Mouse (Mus musculus) large intestine, adult 2 months (tissue): Measurements from ENCODE around the gene Stk36. TPM values are rescaled to one million over a fixed set of nuclear protein-coding genes. Genes with fewer than 3 reads are reported as not detected.

Experiments used
- DNase-seq: peaks from one replicate; pipeline ENCODE4 v3.0.0-alpha.2; 2012; ENCODE audit warnings: low read depth, low spot score
- WGBS: fragments of 180-500 bp; shearing (Covaris S2); methylation state at CpG from one replicate; pipeline ENCODE4 v1.1.7; 2018; 5-methylcytosine and 5-hydroxymethylcytosine counted together
- polyA plus RNA-seq: library from polyadenylated mRNA; depleted of rRNA; stranded (reverse); fragments of >200 nt; gene quantifications from 2 replicates; pipeline ENCODE4 v1.2.3, GENCODE M21; 2012; rRNA removed

The Stk36 gene
- 0.61 and 0.63 TPM in 2 replicates for polyA plus RNA-seq

GRCm38 (mm10) chr1:74601267-74601962 is at the start of gene Stk36, which contains the start of gene Rnf25:
Gene Stk36, plus strand, starts transcription at chr1:74601445.
Gene Rnf25, minus strand, starts transcription at chr1:74601397.
- DNase-seq = peak; percentile 83
- WGBS = 11% methylated on average over 25 of the region's 25 CpGs

GRCm38 (mm10) chr1:74559061-74559460 is 42.2 kb upstream of the Stk36 start:
- WGBS = 79% methylated on average over 5 of the region's 5 CpGs

GRCm38 (mm10) chr1:74565834-74566233 is 35.4 kb upstream of the Stk36 start:
- DNase-seq = no peak
- 87% methylated on average over 6 of the region's 6 CpGs for WGBS

More at GRCm38 (mm10) chr1:74559061-74559460, 42.2 kb upstream of the Stk36 start:
- DNase-seq = no peak

GRCm38 (mm10) chr1:74569739-74570719 is 31.2 kb upstream of the Stk36 start:
- DNase-seq = no peak
- WGBS = 91% methylated on average over 29 of the region's 29 CpGs

GRCm38 (mm10) chr1:74582621-74583020 is 18.6 kb upstream of the Stk36 start:
- no peak for DNase-seq
- 90% methylated on average over 3 of the region's 3 CpGs for WGBS

- no peak for DNase-seq
- 92% methylated on average over 3 of the region's 3 CpGs for WGBS
These were observed 16.4 kb upstream of the Stk36 start for GRCm38 (mm10) chr1:74584616-74585398.

GRCm38 (mm10) chr1:74587233-74587772 is 13.9 kb upstream of the Stk36 start:
- no peak for DNase-seq
- WGBS = 1% methylated on average over 24 of the region's 24 CpGs

- peak; percentile 90 for DNase-seq
These were observed 13.3 kb upstream of the Stk36 start, which contains the start of the genes Zfp142 and Bcs1l for GRCm38 (mm10) chr1:74587773-74588445. Gene Zfp142, minus strand, starts transcription at chr1:74588246. Gene Bcs1l, plus strand, starts transcription at chr1:74588289.

GRCm38 (mm10) chr1:74594434-74594833 is 6.8 kb upstream of the Stk36 start:
- DNase-seq = no peak
- WGBS = 70% methylated on average over 8 of the region's 8 CpGs

More at GRCm38 (mm10) chr1:74587773-74588445, 13.3 kb upstream of the Stk36 start, which contains the start of the genes Zfp142 and Bcs1l:
- under 1% methylated on average over 48 of the region's 48 CpGs for WGBS

GRCm38 (mm10) chr1:74600501-74601266 is 561 bp upstream of the Stk36 start:
- DNase-seq = no peak

GRCm38 (mm10) chr1:74624183-74624582 is 22.9 kb downstream of the Stk36 start:
- 72% methylated on average over 1 of the region's 1 CpGs for WGBS
- no peak for DNase-seq

More at GRCm38 (mm10) chr1:74600501-74601266, 561 bp upstream of the Stk36 start:
- WGBS = 7% methylated on average over 26 of the region's 26 CpGs

- DNase-seq = no peak
- WGBS = 70% methylated on average over 4 of the region's 4 CpGs
These were observed 24.8 kb downstream of the Stk36 start for GRCm38 (mm10) chr1:74626076-74626475.

GRCm38 (mm10) chr1:74628001-74628400 is 26.8 kb downstream of the Stk36 start:
- 55% methylated on average over 7 of the region's 7 CpGs for WGBS
- no peak for DNase-seq

- WGBS = 84% methylated on average over 4 of the region's 4 CpGs
- no peak for DNase-seq
These were observed 31.5 kb downstream of the Stk36 start for GRCm38 (mm10) chr1:74632734-74633133.

GRCm38 (mm10) chr1:74643524-74643923 is 42.3 kb downstream of the Stk36 start:
- no peak for DNase-seq
- 73% methylated on average over 2 of the region's 2 CpGs for WGBS

- no peak for DNase-seq
These were observed 42.7 kb downstream of the Stk36 start for GRCm38 (mm10) chr1:74643926-74644325.

- peak; percentile 75 for DNase-seq
- under 1% methylated on average over 66 of the region's 66 CpGs for WGBS
These were observed 60.4 kb downstream of the Stk36 start, which contains the start of gene Ttll4 for GRCm38 (mm10) chr1:74661448-74662195. Gene Ttll4, plus strand, starts transcription at chr1:74661745.
